Mouse (Mus musculus): ENCODE data around the gene Nanos2. TPM values are rescaled to one million over a fixed set of nuclear protein-coding genes. Genes with fewer than 3 reads are reported as not detected.

The Nanos2 gene
- polyA plus RNA-seq, 1 experiment = 0.07 TPM

DNA sequence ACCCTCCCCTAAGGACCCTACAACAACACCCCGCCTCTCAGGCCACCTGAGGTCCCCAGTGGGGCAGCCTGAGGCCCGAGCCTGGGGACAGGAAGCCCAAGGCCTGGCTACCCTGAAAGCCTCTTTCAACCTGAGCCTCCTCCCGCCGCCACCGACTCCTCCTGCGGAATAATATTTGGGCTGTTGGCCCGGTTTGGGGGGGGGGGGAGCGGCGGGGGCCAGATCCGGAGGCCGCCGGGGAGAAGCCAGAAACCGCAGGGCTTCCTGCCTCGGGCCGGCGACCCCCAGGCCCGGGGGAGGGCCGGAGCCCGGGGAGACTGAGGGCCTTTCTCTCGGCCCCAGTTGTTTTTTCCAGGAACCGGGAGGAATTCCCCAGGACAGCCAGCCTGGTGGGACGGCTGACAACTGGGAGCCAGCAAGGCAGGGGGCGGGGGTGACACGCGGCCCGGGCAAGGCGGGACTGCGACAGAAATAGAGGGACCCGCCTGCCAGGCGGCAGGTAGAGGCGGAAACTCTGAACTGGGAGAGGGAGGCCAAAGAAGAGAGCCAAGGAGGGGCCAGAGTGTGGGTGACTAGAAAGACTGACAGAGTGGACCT lies 24.9 kb downstream of the Nanos2 start:
- no peak for DNase-seq
- no peaks in the 10 kb centered on the region for H3K4me1 ChIP-seq (ENCODE audit: control insufficient read depth, insufficient read depth, low read length)
- TF ChIP-seq POLR2A (IDR thresholded peaks at IDR 0.05; ENCODE audit: borderline replicate concordance, extremely low read depth, low read depth, low read length) (no peak), CTCF (IDR thresholded peaks at IDR 0.05; ENCODE audit: insufficient read depth, low read length) (no peak)
- H3K4me3 ChIP-seq (replicated peaks; ENCODE audit: extremely low read depth, low read depth, low read length) = peak overlapping the region; percentile 24
- WGBS = 2% methylated on average over 31 of the region's 31 CpGs

DNA sequence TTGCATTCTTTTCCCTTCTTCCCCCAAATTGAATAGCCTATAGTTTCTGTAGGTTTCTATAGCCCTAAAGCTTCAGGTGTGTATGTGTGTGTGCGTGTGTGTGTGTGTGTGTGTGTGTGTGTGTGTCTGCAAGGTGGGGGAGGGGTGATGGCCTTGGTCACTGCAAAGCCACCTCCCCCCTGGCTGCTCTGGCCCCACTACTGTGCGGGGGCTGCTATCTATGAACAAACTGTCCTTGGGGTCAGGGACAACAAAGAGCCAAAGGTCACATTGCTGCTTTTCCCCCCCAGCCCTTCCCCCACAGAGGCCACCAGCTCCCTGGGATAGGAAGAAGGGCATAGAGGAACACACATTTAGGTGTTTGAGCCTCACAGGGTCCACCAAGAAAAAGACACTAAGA lies 25.7 kb downstream of the Nanos2 start:
- Histone ChIP-seq H3K4me1 (ENCODE audit: control insufficient read depth, insufficient read depth, low read length) (no peaks in the 10 kb centered on the region), H3K4me3 (replicated peaks; ENCODE audit: extremely low read depth, low read depth, low read length) (no peak overlapping the region)
- TF ChIP-seq CTCF (IDR thresholded peaks at IDR 0.05; ENCODE audit: insufficient read depth, low read length) (no peak), POLR2A (IDR thresholded peaks at IDR 0.05; ENCODE audit: borderline replicate concordance, extremely low read depth, low read depth, low read length) (no peak)
- DNase-seq = no peak
- 51% methylated on average over 2 of the region's 2 CpGs for WGBS

DNA sequence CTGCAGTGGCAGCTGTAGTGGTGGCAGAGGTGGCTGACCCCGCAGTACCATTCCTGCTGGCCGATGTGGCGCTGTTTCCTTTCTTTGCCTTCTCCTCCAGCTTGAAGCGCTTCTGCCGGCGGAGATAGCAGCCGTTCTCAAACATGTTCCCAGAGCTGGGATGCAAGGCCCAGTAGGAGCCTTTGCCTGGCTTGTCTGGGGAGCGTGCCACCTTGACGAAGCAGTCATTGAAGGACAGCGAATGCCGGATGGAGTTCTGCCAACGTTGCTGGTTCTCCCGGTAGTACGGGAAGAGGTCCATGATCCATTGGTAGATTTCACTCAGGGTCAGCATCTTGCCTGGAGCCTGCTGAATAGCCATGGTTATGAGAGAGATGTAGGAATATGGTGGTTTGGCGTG lies 27.3 kb downstream of the Nanos2 start:
- H3K4me3 ChIP-seq (replicated peaks; ENCODE audit: extremely low read depth, low read depth, low read length) = no peak overlapping the region
- 74% methylated on average over 15 of the region's 15 CpGs for WGBS
- no peak for TF ChIP-seq CTCF (IDR thresholded peaks at IDR 0.05; ENCODE audit: insufficient read depth, low read length)
- no peak for TF ChIP-seq POLR2A (IDR thresholded peaks at IDR 0.05; ENCODE audit: borderline replicate concordance, extremely low read depth, low read depth, low read length)
- no peak for DNase-seq
- no peaks in the 10 kb centered on the region for H3K4me1 ChIP-seq (ENCODE audit: control insufficient read depth, insufficient read depth, low read length)

DNA sequence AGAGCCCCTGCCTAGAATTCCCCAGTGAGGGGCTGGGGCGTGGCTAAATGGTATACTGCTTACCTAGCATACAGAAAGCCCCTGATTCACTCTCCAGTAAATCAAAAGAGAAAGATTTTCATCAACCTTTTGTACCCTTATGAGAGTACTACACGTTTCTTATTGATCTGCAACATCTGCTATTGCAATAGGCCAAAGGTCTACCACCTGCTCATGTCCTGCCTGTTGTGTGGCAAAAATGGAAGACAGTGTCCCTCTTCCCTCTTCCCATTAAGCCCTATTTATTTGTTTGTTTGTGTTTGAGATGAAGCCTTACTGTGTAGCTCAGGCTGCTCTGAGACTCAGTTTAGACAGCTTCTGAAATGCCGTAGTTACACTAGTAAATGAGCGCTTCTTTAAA lies 28.8 kb downstream of the Nanos2 start:
- no peaks in the 10 kb centered on the region for H3K4me1 ChIP-seq (ENCODE audit: control insufficient read depth, insufficient read depth, low read length)
- DNase-seq = no peak
- 80% methylated on average over 4 of the region's 4 CpGs for WGBS
- no peak for TF ChIP-seq CTCF (IDR thresholded peaks at IDR 0.05; ENCODE audit: insufficient read depth, low read length)
- TF ChIP-seq POLR2A (IDR thresholded peaks at IDR 0.05; ENCODE audit: borderline replicate concordance, extremely low read depth, low read depth, low read length) = no peak
- no peak overlapping the region for H3K4me3 ChIP-seq (replicated peaks; ENCODE audit: extremely low read depth, low read depth, low read length)

DNA sequence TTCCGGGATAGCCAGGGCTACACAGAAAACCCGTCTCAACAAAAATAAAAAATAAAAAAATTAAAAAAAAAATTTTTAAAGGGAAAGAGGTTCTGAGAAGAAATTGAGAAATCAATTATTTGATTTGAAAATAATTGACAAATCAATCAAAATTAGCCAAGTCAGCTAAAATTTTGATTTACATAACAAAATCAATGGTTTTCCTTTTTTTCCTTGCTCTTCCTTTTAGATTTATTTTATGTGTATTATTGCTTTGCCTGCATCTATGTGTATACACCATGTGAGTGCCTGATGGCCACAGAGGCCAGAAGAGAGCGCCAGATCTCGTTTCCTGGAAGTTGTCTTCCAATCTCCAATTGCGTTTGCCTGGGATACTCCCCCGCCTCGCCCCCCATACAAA lies 30.7 kb downstream of the Nanos2 start:
- no peak for TF ChIP-seq POLR2A (IDR thresholded peaks at IDR 0.05; ENCODE audit: borderline replicate concordance, extremely low read depth, low read depth, low read length)
- no peak for TF ChIP-seq CTCF (IDR thresholded peaks at IDR 0.05; ENCODE audit: insufficient read depth, low read length)
- no peak for DNase-seq
- H3K4me1 ChIP-seq (ENCODE audit: control insufficient read depth, insufficient read depth, low read length) = no peaks in the 10 kb centered on the region
- H3K4me3 ChIP-seq (replicated peaks; ENCODE audit: extremely low read depth, low read depth, low read length) = no peak overlapping the region
- 85% methylated on average over 7 of the region's 7 CpGs for WGBS

DNA sequence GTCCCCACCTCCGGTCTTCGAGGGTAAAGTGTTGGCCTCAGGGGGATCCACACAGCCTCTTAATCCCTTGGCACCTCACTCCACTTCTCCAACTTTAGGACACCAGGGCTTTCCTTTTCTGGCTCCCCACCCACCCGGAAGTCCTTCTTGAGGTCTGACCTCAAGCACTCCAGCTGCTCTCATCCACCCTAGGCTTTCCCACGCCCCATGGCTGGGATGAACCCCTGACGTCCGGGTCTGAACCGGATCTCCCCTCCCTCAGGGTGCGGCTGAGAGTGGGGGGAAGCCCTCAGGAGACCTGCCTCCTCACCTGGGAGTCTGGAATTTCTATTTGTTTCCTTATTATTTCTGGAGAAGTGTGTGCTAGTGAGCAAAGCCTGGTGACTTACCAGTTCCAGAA lies 33.8 kb downstream of the Nanos2 start:
- TF ChIP-seq POLR2A (IDR thresholded peaks at IDR 0.05; ENCODE audit: borderline replicate concordance, extremely low read depth, low read depth, low read length) = no peak
- WGBS = 8% methylated on average over 8 of the region's 8 CpGs
- no peak for DNase-seq
- Histone ChIP-seq H3K4me1 (ENCODE audit: control insufficient read depth, insufficient read depth, low read length) (peaks cover 7% of the 10 kb centered on the region), H3K4me3 (replicated peaks; ENCODE audit: extremely low read depth, low read depth, low read length) (no peak overlapping the region)

DNA sequence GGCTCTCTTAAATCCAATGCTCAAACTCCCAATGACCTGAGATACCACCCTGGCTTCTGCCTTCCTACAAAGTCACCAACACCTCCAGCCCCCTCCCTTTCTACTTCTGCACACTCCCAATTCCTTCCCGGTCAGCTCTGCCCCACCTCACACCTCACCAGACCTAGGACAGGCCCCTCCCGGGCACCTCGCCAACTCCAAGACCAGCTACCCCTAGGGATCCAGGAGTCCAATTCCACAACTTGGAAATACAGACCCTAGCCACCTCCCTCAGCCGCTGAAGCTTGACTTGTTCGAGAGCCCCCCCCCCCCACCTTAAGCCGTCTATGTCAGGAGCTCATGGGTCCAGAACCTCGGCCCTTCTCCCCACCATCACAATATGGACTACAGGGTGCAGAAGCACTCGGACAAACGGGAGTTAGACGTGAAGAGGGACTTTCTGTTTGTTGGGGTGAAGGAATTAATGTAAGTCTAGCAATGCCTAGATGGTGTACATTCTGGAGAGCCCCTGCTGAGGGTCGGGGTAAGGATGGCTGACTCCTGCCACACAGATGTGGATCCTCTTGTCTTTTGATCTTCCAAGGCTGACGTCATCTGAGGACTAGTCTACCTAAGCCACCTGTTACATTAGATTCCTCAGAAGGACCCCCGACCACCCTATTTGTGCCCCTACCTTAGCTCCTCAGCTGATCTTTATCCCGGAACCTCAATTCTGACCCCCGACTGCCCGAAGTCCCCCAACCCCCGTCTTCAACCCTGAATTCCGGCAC lies 35.2 kb downstream of the Nanos2 start:
- DNase-seq = no peak
- 48% methylated on average over 18 of the region's 18 CpGs for WGBS
- TF ChIP-seq POLR2A (IDR thresholded peaks at IDR 0.05; ENCODE audit: borderline replicate concordance, extremely low read depth, low read depth, low read length) = no peak
- no peak for TF ChIP-seq CTCF (IDR thresholded peaks at IDR 0.05; ENCODE audit: insufficient read depth, low read length)
- H3K4me1 ChIP-seq (ENCODE audit: control insufficient read depth, insufficient read depth, low read length) = peaks cover 7% of the 10 kb centered on the region
- H3K4me3 ChIP-seq (replicated peaks; ENCODE audit: extremely low read depth, low read depth, low read length) = no peak overlapping the region

DNA sequence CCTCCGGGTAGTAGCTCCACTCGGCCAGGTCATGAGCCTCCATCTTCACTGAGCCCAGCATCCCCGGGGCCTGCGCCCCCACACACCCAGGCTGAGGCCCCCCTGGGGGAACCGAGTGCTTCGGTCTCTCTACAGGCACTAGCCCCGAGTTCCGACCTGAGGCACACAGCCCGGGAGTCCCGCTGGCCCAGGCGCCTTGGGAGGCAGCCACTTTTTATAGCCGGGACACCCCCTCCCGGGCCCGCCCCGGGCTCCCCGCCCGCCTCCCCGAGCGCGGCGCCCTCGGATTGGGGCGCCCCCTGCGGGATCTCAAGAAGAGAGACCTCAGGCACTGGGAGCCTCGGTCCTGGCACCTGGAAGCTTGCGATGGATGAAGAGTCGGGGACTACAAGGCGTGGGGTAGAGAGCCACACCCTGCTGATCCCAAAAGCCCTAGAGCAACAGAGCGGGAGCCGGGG lies 36.2 kb downstream of the Nanos2 start, which contains the start of gene Foxa3:
Foxa3 (minus strand) TSS at position 182 of the 458 bp plus-strand sequence.
- 2% methylated on average over 29 of the region's 30 CpGs for WGBS
- peaks cover 7% of the 10 kb centered on the region for H3K4me1 ChIP-seq (ENCODE audit: control insufficient read depth, insufficient read depth, low read length)
- H3K4me3 ChIP-seq (replicated peaks; ENCODE audit: extremely low read depth, low read depth, low read length) = peak within 1 kb of the TSS; percentile 86
- no peak for DNase-seq
- no peak for TF ChIP-seq POLR2A (IDR thresholded peaks at IDR 0.05; ENCODE audit: borderline replicate concordance, extremely low read depth, low read depth, low read length)
- TF ChIP-seq CTCF (IDR thresholded peaks at IDR 0.05; ENCODE audit: insufficient read depth, low read length) = no peak

DNA sequence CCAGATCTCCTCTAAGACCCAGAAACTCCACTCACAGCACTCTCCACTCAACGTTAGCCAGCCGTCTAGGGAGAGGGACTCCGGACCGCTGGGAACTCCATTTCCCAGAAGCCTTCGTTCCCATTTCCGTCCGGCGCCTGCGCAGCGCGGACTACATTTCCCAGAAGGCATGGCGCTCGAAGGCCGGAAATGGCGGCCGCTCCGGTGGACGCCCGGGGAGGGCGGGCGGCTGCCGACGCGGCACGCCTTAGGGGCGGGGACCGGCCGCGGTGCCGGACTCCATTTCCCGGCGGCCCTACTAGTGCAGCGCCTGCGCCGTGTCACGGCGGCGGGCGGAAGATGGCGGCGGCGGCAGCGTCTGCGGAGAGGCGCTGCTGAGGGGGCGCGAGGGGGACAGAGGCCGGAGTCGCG lies 36.9 kb downstream of the Nanos2 start, which contains the start of gene Sympk:
Sympk (plus strand) TSS at position 282 of the 411 bp plus-strand sequence.
- peak; percentile 90 for DNase-seq
- Histone ChIP-seq H3K4me1 (ENCODE audit: control insufficient read depth, insufficient read depth, low read length) (peaks cover 7% of the 10 kb centered on the region), H3K4me3 (replicated peaks; ENCODE audit: extremely low read depth, low read depth, low read length) (peak within 1 kb of the TSS; percentile 86)
- TF ChIP-seq CTCF (IDR thresholded peaks at IDR 0.05; ENCODE audit: insufficient read depth, low read length) = no peak
- TF ChIP-seq POLR2A (IDR thresholded peaks at IDR 0.05; ENCODE audit: borderline replicate concordance, extremely low read depth, low read depth, low read length) = no peak
- 1% methylated on average over 48 of the region's 50 CpGs for WGBS
